Mouse (Mus musculus): ENCODE measurements around the gene Pdgfra.

GRCm38 (mm10) chr5:75200366-75200724, 48.3 kb downstream of the Pdgfra start:
- TF ChIP-seq POLR2A (IDR thresholded peaks at IDR 0.05; ENCODE audit: borderline replicate concordance, extremely low read depth, insufficient read depth, insufficient read length, poor library complexity, severe bottlenecking) (no peak), CTCF (IDR thresholded peaks at IDR 0.05; ENCODE audit: borderline replicate concordance, extremely low read depth, insufficient read depth, insufficient read length) (no peak)
